Mouse (Mus musculus) small intestine, adult 2 months (tissue): ENCODE results near the gene Xndc1.

Experiments
- CTCF ChIP-seq: fragments of 200-500 bp; IDR thresholded peaks from 2 replicates; pipeline ENCODE4 v1.5.1; 2012; ENCODE audit warnings: low read depth, mild to moderate bottlenecking, control low read depth, inconsistent platforms, low read length, moderate library complexity, mixed read lengths; ENCODE audit not compliant: insufficient replicate concordance, insufficient read length; ENCODE audit errors: extremely low read depth
- POLR2A ChIP-seq: fragments of 200-500 bp; IDR thresholded peaks from 2 replicates; pipeline ENCODE4 v1.6.1; 2012; ENCODE audit warnings: low read depth, mild to moderate bottlenecking, control low read depth, inconsistent platforms, low read length, moderate library complexity

GRCm38 (mm10) chr7:102081784-102082183 lies 16.5 kb downstream of the Xndc1 start:
- no peak for TF ChIP-seq POLR2A
- TF ChIP-seq CTCF, result no peak
